Mouse (Mus musculus) testis, adult 2 months (tissue): ENCODE results near the gene Lilra6.
"Not testable (repeated sequence)": the region's sequence is repeated elsewhere in the genome, so short reads cannot be mapped to it uniquely, and the experiment has no call there.

Source experiments
- CTCF ChIP-seq: fragments of 200-500 bp; IDR thresholded peaks from 2 replicates; pipeline ENCODE4 v1.5.1; 2012; ENCODE audit warnings: low read depth, mild to moderate bottlenecking, inconsistent platforms, low read length, moderate library complexity; ENCODE audit not compliant: control insufficient read depth, insufficient read depth, insufficient replicate concordance
- POLR2A ChIP-seq: fragments of 200-500 bp; IDR thresholded peaks from 2 replicates; pipeline ENCODE4 v1.6.1; 2012; ENCODE audit warnings: low read depth, mild to moderate bottlenecking, inconsistent platforms, low read length, moderate library complexity; ENCODE audit not compliant: control insufficient read depth

GRCm38 (mm10) chr7:3875032-3875431, 40.3 kb downstream of the Lilra6 start:
- TF ChIP-seq CTCF, POLR2A: not testable (repeated sequence)
